Mouse (Mus musculus): ENCODE data around the gene Cyp26b1. TPM values are rescaled to one million over a fixed set of nuclear protein-coding genes. Genes with fewer than 3 reads are reported as not detected.

The Cyp26b1 gene
- polyA plus RNA-seq (2015; fragmentation: Nextera tagmentation; extraction: Ambion mirVana) = 2.3 and 3.9 TPM in 2 replicates

DNA sequence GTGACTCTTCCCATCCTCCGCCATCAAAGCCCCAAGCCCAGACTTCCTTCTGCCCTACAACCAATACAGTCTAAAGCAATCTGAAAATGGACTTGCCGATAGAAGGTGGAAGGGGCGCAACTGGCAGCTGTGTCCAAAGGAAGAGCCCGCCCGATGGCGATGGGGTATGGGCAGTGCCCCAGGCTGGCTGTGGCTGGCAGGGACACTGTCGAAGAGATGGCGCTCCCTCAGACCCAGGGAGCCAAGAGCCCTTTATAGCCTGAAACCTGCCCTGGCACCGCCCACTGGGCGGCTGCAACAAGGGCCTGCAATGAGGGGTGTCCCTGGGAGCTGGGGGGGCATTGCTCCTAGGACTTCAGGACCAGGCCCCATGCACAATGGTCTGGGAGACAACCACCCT, at the start of gene Cyp26b1:
Gene Cyp26b1 (minus strand): TSS at position 216 of the 400 bp plus-strand sequence.

